Mouse (Mus musculus) G1E (cell line): ENCODE measurements around the gene Syn3. TPM values are rescaled to one million over a fixed set of nuclear protein-coding genes. Genes with fewer than 3 reads are reported as not detected.

Experiments used
- ATAC-seq: 2 replicates; pipeline ENCODE4 v1.8.0; 2016; ENCODE audit warnings: mild to moderate bottlenecking; ENCODE audit not compliant: insufficient number of reproducible peaks, poor library complexity, low FRiP score, severe bottlenecking; ENCODE audit errors: extremely low read depth
- DNase-seq: peaks from one replicate; pipeline ENCODE4 v3.0.0; 2012; ENCODE audit warnings: low spot score
- H3K27me3 ChIP-seq: 2 replicates; pipeline ENCODE4 v1.6.1; 2012; ENCODE audit warnings: mild to moderate bottlenecking, low read length, inconsistent platforms; ENCODE audit not compliant: insufficient read depth
- H3K36me3 ChIP-seq: replicated peaks from 2 replicates; pipeline ENCODE3; 2012; ENCODE audit warnings: mild to moderate bottlenecking, inconsistent platforms
- H3K4me1 ChIP-seq: 2 replicates; pipeline ENCODE4 v1.6.1; 2012; ENCODE audit warnings: low read depth, low read length, inconsistent platforms, mixed read lengths; ENCODE audit not compliant: insufficient read depth
- H3K4me3 ChIP-seq: 2 replicates; pipeline ENCODE4 v1.5.1; 2012; ENCODE audit warnings: low read depth, mild to moderate bottlenecking, inconsistent platforms, low read length, moderate library complexity, mixed read lengths
- H3K9me3 ChIP-seq: replicated peaks from 2 replicates; pipeline ENCODE4 v1.6.1; 2012; ENCODE audit warnings: inconsistent platforms
- CTCF ChIP-seq: IDR thresholded peaks from 2 replicates; pipeline ENCODE4 v1.5.1; 2012; ENCODE audit warnings: low read depth, low read length, inconsistent platforms, mixed read lengths
- GATA1 ChIP-seq: IDR thresholded peaks from 2 replicates; pipeline ENCODE4 v1.6.1; 2012; ENCODE audit warnings: borderline replicate concordance, low read length, inconsistent platforms, mixed read lengths
- GATA2 ChIP-seq: IDR thresholded peaks from 2 replicates; pipeline ENCODE4 v1.6.1; 2012; ENCODE audit warnings: low read depth, low read length, inconsistent platforms, borderline replicate concordance
- POLR2AphosphoS5 ChIP-seq: IDR thresholded peaks from 2 replicates; pipeline ENCODE4 v1.6.1; 2012; ENCODE audit warnings: low read depth, low read length, inconsistent platforms; ENCODE audit not compliant: insufficient replicate concordance
- TAL1 ChIP-seq: conservative IDR thresholded peaks from 2 replicates; pipeline ENCODE4 v1.6.1; 2012; ENCODE audit warnings: low read depth, low read length, inconsistent platforms, mixed read lengths
- polyA plus RNA-seq: library from polyadenylated mRNA; stranded (reverse); fragments of >175 nt; gene quantifications from 2 replicates; pipeline ENCODE4 v1.2.3, GENCODE M21; 2012
- total RNA-seq, 2 experiments: library from RNA; stranded (forward) in 1 of 2; stranded (reverse) in 1 of 2; fragments of 200-1000 nt in 1 of 2; fragments of >200 nt in 1 of 2; fragmentation: Nextera tagmentation in 1 of 2; gene quantifications; 2 replicates each; pipeline ENCODE4 v1.2.3; 2014 to 2017

The Syn3 gene
- total and polyA plus RNA-seq, 3 experiments = 0.44 TPM; not detected in 2

DNA sequence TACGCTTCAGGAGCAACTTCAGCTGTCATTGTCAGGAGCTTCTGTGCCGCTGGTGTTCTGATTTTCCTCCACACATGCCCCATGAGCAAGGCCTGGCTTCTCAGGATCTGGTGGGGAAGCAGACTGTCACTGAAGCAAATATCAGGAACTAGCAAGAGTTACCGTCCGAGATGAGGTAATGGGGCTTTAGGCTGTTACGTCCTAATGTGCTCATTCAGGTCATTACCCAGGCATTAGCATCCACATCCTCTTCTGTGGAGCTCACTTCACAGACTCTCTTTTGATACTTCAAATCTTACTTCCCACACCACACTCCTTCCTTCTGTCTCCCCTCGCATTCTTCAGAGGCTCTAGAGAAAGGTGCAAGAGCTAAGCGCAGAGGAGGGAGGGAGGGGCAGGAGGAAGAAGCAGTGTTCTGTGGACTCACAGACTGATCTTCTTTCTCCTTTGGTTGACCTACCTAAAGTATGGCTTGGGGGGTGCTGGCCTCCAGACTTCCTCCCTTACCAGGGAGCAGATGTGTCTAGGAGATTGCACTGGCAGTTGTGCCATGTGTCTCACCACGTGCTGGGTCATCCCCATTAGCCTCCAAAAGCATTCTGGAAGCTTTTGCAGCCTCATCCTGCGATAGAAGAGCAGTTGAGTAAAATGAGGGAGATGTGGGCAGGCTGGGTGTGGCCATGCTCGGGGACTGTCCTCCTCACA is 445.7 kb downstream of the Syn3 start:
- TF ChIP-seq GATA2 = no peak
- no peak for TF ChIP-seq POLR2AphosphoS5
- no peak for TF ChIP-seq GATA1
- peak; percentile 84 for TF ChIP-seq TAL1
- peak overlapping the region; percentile 37; the same call in 1 of the 2 replicates for H3K4me3 ChIP-seq
- ATAC-seq (peak; percentile 93), DNase-seq (peak; percentile 74)
- H3K4me1 ChIP-seq = peaks cover 67% of the 10 kb centered on the region
- H3K27me3 ChIP-seq = no peaks in the 10 kb centered on the region
- peaks cover 85% of the 10 kb centered on the region for H3K36me3 ChIP-seq
- no peaks in the 10 kb centered on the region; the same call in 1 of the 2 replicates for H3K9me3 ChIP-seq

DNA sequence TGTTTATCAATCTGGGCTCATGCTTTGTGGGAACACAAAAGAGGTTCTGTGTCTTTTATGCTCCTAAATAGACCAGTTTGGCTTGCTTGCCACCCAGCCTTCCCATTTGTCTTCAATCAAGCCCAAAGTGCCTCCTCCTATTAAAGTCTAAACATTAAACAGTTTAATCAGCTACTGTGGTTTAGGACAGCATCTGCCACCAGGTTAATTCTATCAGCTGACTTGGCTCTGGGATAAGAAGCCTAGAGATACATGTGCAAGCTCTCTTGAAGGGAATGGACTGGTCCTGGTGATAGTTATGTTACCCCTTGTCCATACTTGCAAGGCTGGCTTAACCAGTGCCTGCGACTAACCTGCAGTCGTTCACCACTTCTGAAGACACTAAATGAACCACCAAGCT is 448.2 kb downstream of the Syn3 start:
- no peak for DNase-seq
- ATAC-seq = no peak
- peaks cover 90% of the 10 kb centered on the region for H3K36me3 ChIP-seq
- TF ChIP-seq POLR2AphosphoS5 (no peak), CTCF (no peak), GATA1 (no peak), GATA2 (no peak)
- H3K4me3 ChIP-seq = no peak overlapping the region
- no peaks in the 10 kb centered on the region for H3K27me3 ChIP-seq
- H3K4me1 ChIP-seq = peaks cover 52% of the 10 kb centered on the region
- H3K9me3 ChIP-seq = no peaks in the 10 kb centered on the region

DNA sequence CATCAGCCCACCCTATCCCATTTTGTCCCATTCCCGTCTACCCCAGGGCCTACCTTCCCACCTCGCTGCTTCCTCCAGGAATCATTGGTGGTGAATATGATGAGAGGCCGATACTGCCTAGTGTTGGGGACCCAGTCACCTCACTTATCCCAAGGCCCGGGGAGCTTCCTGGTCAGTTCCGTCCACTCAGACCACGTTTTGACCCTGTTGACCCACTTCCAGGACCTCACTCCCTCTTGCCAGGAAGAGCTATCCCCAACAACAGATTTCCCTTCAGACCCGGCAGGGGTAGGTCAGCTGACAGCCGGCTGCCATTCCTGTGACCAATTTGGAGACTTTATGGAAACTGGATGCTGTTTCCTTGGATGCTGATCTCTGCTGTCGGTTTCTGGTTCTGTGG is 450.9 kb downstream of the Syn3 start:
- TF ChIP-seq GATA1 (no peak), TAL1 (no peak), POLR2AphosphoS5 (no peak), GATA2 (no peak), CTCF (no peak)
- H3K4me3 ChIP-seq = no peak overlapping the region
- peaks cover 25% of the 10 kb centered on the region for H3K4me1 ChIP-seq
- peaks cover 95% of the 10 kb centered on the region for H3K36me3 ChIP-seq
- H3K9me3 ChIP-seq = no peaks in the 10 kb centered on the region
- H3K27me3 ChIP-seq = no peaks in the 10 kb centered on the region
- DNase-seq (no peak), ATAC-seq (no peak)

DNA sequence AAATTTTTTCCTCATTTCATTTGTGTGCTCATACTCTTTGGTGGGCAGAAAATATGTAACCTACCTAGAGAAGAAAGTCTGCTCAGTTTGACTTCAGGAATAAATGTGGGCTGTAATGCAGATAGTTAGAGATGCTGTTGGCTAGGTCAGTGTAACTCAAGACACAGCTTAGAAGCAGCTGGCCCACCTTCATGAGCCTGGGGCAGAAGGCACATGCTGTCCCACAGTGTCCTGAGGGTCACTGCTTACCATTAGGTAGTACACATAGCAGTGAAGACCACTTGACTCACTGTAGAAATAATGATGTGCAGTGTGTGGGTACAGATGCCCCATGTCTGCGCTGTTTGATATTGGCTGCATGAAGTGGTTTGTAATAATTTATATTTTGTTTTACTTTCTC is 452.3 kb downstream of the Syn3 start:
- H3K4me3 ChIP-seq = no peak overlapping the region
- peaks cover 93% of the 10 kb centered on the region for H3K36me3 ChIP-seq
- ATAC-seq (no peak), DNase-seq (no peak)
- H3K27me3 ChIP-seq = no peaks in the 10 kb centered on the region
- TF ChIP-seq POLR2AphosphoS5 (no peak), CTCF (no peak), GATA1 (no peak), TAL1 (no peak), GATA2 (no peak)
- H3K9me3 ChIP-seq = no peaks in the 10 kb centered on the region
- H3K4me1 ChIP-seq = peaks cover 10% of the 10 kb centered on the region

DNA sequence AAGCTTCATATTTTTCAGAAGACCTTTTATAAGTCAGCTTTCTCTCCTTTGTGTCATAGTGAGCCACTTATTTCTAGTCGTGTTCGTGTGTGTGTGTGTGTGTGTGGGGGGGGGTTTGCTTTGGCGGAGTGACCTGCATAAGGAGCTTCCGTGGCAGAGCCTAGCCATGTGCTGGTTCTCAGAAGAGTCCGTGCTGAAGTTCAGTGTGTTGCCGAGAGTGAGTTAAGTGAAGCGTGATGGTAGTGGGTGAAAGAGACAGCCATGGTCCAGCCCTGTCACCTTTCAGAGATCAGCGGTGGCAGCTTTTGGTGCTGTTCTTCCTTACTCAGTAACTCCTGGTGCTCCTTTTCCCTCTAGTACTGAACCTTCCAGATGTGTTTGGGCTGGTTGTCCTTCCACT is 454.6 kb downstream of the Syn3 start:
- H3K36me3 ChIP-seq = peaks cover 74% of the 10 kb centered on the region
- TF ChIP-seq GATA1 = no peak
- TF ChIP-seq CTCF = no peak
- TF ChIP-seq POLR2AphosphoS5 = no peak
- no peak for TF ChIP-seq TAL1
- TF ChIP-seq GATA2 = no peak
- H3K9me3 ChIP-seq = no peaks in the 10 kb centered on the region

DNA sequence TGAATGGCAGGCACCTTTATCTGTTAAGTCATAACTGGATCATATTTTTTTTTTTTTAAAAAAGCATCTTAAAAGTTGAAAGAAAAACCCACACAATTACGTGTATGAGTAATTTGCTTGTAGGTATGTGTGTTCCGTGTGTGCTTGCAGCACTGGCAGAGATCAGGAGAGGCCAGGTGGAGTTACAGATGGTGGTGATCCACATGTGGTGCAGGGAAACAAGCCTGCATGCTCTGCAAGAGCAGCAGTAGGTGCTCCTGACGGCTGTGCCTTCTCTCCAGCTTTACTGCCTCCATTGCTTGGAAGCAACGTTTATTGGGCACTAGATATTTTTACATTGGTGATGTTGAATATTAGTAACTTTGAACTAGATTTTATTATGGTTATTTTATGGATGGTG is 455.0 kb downstream of the Syn3 start:
- Histone ChIP-seq H3K4me1 (peaks cover 2% of the 10 kb centered on the region; the same call in 1 of the 2 replicates), H3K9me3 (no peaks in the 10 kb centered on the region), H3K27me3 (no peaks in the 10 kb centered on the region), H3K4me3 (no peak overlapping the region), H3K36me3 (peaks cover 74% of the 10 kb centered on the region)
- no peak for TF ChIP-seq GATA2
- no peak for TF ChIP-seq TAL1
- TF ChIP-seq CTCF = no peak
- TF ChIP-seq POLR2AphosphoS5 = no peak
- DNase-seq (no peak), ATAC-seq (no peak)

More for the DNA sequence above, 454.6 kb downstream of the Syn3 start:
- DNase-seq = no peak
- H3K4me1 ChIP-seq = peaks cover 2% of the 10 kb centered on the region; the same call in 1 of the 2 replicates
- H3K27me3 ChIP-seq = no peaks in the 10 kb centered on the region
- H3K4me3 ChIP-seq = no peak overlapping the region
- ATAC-seq = no peak

DNA sequence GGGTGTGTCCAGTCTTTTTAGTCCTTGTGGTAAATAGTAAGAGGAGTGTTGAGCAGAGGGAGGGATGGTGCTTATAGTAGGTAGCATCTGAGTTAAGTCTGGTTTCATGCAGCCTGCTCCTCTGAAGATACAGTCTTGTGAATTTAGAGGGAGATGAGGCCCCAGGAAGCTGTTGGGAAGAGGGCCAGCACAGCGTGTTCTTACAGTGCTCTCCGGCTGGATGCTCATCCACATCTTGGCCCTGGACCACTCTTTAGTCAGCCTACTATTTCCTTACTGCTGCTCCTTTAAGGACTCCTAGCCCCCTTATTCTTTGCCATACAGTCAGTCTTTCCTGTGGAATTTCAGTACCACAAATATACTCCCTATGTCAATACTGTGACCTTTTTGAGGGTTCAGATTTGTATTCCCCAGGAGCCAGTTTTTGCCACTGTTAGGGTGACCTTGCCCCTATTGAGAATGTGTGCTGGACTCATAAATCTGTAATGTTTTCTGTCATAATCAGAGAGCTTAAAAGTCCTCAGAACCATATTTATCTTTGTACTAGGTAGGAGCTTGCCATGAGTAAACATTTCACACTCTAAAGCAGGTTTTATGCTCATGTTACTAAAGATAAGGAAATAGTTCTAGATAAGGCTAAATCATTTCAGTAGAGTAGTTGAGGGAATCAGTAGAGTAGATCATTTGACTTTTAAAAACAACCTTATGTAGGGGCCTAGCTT is 464.5 kb downstream of the Syn3 start:
- peaks cover 92% of the 10 kb centered on the region for H3K36me3 ChIP-seq

More for the DNA sequence above, 464.5 kb downstream of the Syn3 start:
- Histone ChIP-seq H3K4me1 (peaks cover 18% of the 10 kb centered on the region), H3K27me3 (no peaks in the 10 kb centered on the region), H3K9me3 (peaks cover 1% of the 10 kb centered on the region; the same call in 1 of the 2 replicates), H3K4me3 (no peak overlapping the region)
- DNase-seq (no peak), ATAC-seq (peak; percentile 49; the same call in 1 of the 2 replicates)
- no peak for TF ChIP-seq TAL1
- TF ChIP-seq GATA1 = no peak
- no peak for TF ChIP-seq POLR2AphosphoS5
- TF ChIP-seq GATA2 = no peak
